Mouse (Mus musculus): ENCODE data around the gene Rhbg.
A peak's percentile ranks its signal among the peaks of the same experiment; 100 is the strongest.

Rhbg gene

DNA sequence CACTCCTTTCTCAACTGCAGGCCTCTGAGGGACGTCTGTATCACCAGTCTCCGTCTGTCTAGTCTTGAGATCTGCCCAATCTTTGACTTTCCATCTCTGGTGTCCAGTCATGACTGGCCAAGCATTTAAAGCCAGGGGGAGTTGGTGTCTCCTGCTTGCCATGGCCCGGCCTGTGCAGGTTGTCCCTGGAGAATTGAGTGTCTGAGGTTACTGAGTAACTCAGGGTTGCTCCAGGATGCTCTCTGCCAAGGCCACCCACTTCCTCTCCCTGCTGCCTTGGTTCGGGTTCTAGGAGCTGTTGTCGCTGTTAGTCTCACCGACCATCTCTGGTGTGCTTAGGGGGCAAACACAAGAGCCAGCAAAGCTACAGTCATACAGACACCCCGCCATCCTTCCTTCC is 1.9 kb upstream of the Rhbg start:
- DNase-seq: no peak

DNA sequence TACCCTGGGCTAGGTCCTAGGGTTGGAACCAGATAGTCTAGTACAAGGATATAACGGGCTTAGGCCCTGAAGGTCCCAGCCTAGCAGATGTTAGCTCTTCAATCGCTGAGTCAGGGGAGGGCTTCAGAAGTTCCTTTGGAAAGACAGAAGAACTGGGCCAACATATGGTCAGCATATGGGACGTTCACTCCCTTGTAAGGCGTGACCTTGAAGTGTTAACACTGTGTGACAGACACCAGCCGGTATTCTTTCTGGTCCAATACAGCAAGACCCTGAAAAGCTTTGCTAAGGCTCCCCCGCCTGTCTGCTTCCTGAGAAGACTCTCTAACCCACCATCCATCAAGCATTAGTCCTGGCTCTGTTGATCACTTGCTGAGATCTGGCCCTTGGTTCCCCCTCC is 1.4 kb upstream of the Rhbg start:
- no peak for DNase-seq

DNA sequence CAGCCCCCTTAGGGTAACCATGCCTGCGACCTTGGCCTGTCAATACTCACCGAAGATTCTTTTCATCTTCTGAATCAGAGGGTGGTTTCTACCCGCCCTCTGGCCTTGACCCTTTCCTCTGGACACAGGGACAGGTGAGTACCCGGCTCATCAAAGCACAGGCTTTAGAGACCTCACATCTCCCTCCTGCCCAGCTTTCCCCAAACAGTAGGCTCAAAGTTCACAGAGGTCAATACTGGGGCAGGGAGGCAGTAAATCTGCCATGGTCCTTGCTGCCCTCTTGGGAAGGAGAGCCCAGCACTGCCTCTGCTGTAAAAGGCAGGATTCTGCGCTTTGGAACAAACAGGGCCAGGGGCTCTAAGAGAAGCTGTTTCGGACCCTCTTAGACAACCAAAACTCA is 1.8 kb downstream of the Rhbg start:
- DNase-seq: no peak

- peak in 1 of 2 experiments; percentile 43 for DNase-seq
Observed at GRCm38 (mm10) chr3:88248406-88248805, 6.1 kb downstream of the Rhbg start.

- no peak for DNase-seq
Observed at GRCm38 (mm10) chr3:88247666-88248065, 6.8 kb downstream of the Rhbg start.

GRCm38 (mm10) chr3:88245811-88246210 is 8.7 kb downstream of the Rhbg start:
- DNase-seq: peak; percentile 82 to 90

DNA sequence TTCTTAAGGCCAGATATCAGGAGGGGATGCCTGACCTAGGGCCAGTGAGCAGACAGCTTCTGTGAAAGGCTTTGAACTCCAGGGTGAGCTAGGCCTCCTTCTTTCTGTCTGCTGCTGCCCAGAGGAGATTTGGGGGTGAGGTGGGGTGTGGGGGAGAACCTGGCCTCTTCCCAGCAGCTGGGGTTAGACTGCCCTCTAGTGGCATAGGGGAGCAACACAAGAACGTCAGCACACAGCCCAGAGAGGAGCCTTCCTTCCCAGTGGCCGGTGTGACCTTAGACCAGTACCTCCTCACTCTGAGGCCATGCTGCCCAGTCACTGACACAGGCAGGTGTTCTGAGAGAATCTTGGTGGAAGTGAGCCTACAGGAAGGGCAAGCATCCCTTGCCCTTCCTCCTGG is 10.4 kb downstream of the Rhbg start:
- peak; percentile 77 to 82 for DNase-seq

DNA sequence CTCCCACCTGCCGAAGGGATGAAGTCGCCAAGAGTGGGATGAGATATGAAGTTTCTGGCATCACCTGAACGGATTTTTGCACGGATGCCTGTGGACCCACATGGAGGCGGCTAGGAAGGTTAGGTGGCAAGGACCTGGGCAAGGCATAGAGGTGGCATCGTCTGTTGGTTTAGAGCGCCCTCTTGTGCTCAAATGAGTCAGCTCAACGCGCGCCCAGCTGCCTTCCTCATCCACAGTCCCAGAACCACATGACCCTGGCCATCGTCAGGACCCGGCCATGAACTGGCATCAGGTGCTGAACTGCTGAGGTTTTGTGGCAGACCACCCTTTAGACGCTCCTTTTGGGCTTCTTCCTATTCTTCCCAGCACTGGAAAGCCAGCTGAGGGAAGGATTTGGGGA is 12.0 kb downstream of the Rhbg start:
- peak; percentile 95 to 96 for DNase-seq

DNA sequence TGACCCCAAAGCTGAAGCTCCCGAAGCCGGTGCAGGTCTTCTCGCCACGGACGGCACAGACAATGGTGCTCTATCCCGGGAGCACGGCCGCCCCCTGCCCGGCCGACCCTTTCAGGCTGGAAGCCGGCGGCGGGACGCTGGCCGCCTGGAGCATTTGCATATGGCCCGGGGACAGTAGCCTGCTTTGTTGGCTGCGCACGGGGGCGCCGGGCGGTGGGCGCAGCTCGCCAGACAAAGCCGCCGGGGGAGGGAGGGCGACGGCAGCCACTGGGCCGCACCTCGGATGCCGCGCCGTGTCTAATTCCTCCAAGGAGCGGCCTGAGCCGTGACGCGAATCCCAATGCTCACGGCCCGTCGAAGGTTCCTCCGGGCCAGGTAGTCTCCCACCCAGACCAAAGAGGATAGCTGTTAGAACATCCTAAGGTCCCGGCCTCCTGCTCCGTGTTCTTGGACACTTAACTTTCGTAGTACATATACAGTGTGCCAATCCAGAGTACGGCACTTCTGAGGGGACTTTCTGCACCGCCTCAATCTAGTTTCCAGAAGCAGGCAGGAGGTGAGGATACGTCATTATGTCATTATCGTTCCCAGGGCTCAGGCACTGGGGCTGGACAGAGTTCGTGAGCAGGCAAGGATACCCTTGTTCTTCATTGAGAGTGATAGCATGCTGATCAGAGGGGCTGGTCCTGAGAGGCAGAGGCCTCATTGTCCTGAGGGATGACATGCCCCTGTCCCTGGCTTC is 13.3 kb downstream of the Rhbg start:
- peak; percentile 31 to 32 for DNase-seq

GRCm38 (mm10) chr3:88239446-88239845 is 15.1 kb downstream of the Rhbg start:
- DNase-seq: no peak

DNA sequence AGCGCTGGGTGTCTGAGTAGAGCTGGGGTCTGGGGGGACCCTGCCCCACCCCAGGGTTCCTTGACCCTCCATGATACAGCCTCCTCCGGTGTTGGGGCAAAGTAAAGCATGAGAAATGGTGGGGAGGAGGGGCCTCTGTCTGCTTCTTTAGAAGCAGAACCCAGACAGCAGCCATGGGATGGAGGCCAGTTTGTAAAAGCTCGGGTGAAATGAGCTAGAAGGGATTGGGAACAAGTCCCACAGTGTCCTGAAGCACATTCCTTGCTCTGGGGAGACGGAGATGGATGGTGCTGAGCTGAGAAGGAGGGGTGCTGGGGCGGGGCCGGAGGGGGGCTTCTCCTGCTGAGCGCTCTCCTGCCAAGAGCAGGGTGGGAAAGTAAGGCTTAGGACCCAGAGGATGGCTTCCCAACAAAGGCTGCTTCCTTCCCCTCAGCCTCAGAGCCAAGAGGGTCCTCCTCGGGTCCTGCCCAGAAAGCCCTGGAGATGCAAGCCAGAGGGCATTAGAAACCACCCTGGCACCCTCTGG is 15.6 kb downstream of the Rhbg start:
- peak; percentile 59 to 62 for DNase-seq

DNA sequence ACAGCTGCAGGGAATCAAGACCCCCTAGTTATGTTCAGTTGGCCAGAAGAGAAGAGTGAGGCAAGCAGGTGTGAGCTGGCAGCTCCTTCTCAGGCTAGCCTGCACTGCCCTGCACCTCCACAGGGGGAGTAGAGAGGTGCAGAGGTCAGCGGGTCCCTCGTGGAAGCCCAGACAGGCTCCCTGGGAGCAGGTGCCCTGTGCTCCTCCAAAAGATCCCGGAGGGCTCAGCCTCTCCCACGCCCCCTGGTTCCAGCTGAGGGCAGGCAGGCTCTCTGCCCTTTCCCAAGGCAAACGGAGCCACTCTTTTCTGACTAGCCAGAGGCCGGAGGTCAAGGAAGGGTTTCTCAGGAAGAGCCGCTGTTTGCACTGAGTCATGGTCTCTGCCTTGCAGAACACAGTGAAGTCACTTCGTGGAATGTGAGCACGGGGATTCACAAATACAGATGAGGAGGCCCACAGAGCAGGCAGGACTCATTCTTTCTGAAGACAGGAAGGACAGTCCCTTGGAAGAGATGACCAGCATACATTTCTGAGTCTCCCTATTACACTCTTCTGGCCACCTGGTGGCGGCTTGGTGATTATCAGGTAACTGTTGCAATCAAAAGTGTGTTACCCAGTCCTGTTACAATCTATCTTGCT is 16.8 kb downstream of the Rhbg start:
- DNase-seq: peak; percentile 76 to 81

DNA sequence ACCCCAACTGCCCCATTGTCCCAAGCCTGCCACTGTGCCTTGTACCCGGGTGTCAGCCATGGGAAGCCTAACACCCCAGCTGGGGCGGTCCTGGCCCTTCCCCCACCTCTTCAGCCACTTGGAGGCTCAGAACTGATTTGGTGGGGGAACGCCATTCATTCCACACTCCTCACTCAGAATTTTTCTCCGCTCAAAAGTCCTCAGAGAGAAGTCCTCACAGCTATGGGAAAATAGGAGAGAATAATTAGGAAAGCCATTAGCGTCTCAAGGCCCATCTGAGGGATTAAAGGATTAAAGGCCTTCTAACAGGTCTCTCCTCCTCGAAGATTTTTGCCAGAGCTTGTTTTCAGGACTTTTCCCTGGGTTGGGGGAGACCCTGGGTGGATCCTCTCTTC is 17.4 kb downstream of the Rhbg start:
- peak in 1 of 2 experiments; percentile 18 for DNase-seq

DNA sequence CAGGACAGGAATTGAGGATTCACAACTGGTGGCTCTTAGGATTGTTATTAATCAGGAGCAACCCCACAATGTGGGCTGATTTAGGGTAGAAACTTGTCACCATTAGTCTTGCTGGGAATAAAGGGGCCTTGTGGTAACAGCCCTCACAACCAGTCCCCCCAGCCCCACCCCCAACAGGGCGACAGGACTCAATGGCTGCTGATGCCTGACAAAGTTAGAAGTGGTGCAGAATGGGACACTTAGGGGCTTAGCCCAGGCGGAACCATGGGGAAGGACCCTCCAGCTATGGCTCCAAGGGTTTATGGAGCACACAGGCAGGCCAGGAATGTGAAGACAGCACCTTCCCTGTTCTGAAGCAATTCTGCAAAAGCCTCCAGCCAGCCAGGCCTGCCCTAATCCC is 18.9 kb downstream of the Rhbg start:
- DNase-seq: no peak

DNA sequence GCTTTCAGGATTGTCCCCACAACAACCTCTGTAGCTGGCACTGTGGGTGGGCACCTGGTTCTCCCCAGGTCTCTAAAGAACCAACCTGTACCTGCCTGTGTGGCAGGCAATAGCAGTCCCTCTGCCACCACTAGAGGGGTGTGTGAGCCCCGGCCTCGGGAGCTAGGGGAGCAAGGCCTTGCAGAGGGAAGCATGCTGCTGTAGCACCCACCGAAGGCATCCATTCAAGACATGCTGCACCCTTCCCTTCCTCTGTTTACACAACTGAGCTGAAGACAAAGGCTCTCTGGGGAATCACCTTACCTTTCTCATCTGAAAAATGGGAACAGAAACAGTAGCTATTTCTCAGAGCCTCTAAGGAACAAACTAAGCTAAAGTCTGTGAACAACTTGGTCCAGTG is 19.3 kb downstream of the Rhbg start:
- DNase-seq: peak; percentile 77 to 78

DNA sequence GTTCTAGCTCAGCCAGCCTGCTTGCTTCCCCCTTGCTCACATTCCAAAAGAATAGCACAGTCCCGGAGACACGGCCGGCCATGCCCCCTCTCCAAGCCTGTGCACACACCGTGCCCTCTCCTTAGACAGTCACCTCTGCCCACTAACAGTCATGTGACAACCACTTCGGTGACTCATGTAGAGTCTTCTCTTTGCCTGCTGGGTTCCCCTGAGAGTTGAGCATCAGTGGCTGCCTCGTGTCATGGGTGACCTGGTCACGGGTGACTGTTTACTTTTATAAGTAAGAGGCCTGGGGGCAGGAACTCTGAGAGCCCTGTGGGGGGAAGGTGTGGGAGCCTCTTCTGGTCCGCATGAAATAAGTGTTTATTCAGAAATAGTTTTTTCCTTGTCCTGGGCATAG is 20.5 kb downstream of the Rhbg start:
- DNase-seq: peak in 1 of 2 experiments; percentile 22

- DNase-seq: peak in 1 of 2 experiments; percentile 64
Observed at GRCm38 (mm10) chr3:88232851-88233649, 21.5 kb downstream of the Rhbg start.

GRCm38 (mm10) chr3:88232301-88232702 is 22.2 kb downstream of the Rhbg start:
- DNase-seq: peak; percentile 74

- DNase-seq: peak in 1 of 2 experiments; percentile 52
Observed at GRCm38 (mm10) chr3:88231061-88231641, 23.4 kb downstream of the Rhbg start.

DNA sequence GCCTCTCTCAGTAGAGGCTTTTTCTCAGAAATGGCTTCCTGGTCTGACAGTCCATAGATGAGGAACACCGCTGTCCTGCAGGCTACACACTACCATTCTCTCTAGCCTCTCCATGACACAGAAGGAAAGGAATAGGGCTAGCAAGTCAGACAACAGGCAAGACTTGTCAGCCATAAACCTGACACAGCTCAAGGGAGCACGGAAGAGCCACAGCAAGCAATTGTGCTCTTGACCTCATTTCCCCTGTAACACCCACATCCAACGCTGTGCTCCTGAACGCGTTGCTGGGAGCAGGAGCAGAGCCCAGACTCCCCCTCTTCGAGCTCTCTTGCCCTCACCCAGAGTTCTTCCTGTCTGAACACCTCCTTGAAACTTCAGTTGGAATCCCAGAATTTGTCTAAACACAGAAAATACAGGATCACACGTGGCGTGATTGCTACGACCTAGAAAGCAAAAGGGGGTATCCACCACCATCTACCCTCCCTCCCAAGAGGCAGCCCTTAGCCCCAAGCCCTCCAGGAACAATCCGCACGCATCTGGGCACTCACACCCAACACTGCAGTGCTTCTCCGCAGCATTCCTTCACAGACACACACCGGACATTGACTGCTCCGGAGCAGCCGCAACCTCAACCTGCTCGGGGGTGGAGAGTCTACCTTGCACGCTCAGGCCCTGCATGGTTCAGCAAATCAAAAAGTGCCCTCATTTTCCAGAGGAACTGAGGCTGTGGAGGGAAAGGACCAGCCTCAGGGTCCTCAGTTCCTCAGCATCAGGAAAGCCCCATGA is 24.1 kb downstream of the Rhbg start:
- DNase-seq: peak in 1 of 2 experiments; percentile 44

DNA sequence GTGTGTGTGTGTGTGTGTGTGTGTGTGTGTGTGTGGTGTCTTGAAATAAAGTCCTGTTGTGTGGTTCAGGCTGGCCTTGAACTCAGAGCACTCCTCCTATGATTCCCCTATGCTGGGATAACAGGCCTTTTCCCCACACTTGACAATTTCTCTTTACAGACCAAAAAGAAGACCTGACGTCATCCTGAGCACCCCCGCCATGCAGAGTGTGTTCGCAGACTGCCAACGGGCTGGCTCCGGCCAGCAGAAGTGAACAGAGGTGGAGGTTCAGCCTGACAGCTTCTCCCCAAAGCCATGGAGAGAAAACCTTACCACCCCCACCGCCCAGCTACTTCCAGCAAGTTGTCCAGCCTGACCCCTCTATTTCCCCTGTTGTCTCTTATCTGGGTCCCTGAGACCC is 25.0 kb downstream of the Rhbg start:
- DNase-seq: peak in 1 of 2 experiments; percentile 47

DNA sequence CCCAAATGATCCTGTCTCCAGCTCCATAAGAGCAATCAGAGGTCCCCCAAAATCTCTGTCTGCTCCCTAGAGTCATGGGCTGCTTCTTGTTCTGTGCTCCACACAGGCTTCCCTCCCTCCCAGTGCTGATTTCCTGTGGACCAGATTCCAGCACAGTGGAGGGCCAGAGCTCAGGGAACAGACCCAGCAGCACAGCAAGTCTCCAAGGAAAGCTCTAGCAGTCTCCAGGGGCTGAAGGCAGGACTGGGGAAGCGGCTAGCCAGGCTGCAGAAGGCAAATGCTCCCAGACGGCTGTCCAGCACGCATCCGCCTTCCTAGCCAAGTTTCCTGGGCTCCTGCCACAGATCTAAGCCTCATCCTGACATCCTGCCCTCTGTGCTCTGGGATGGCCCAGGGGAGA is 25.6 kb downstream of the Rhbg start:
- DNase-seq: peak in 1 of 2 experiments; percentile 70

Measured in cerebellum, postnatal 14 days (tissue).